Mouse (Mus musculus): ENCODE measurements around the gene Psmd9. TPM values are rescaled to one million over a fixed set of nuclear protein-coding genes. Genes with fewer than 3 reads are reported as not detected.
A peak's percentile ranks its signal among the peaks of the same experiment; 100 is the strongest.

Gene Psmd9
- polyA plus RNA-seq, 1 experiment, result 27.1 TPM

- TF ChIP-seq CTCF (IDR thresholded peaks at IDR 0.05; ENCODE audit: extremely low read depth, insufficient read depth, low read length) (no peak), POLR2A (IDR thresholded peaks at IDR 0.05; ENCODE audit: extremely low read depth, insufficient read depth, low read length) (no peak)
- H3K4me1 ChIP-seq (ENCODE audit: control insufficient read depth, insufficient read depth, low read length), result no peaks in the 10 kb centered on the region
- no peak overlapping the region for H3K27ac ChIP-seq (ENCODE audit: insufficient read depth, low read length)
Observed at GRCm38 (mm10) chr5:123159446-123159845, 9.8 kb upstream of the Psmd9 start.

GRCm38 (mm10) chr5:123159866-123160265 lies 9.3 kb upstream of the Psmd9 start:
- Histone ChIP-seq H3K4me3 (ENCODE audit: insufficient read depth, low read length) (no peak overlapping the region), H3K4me1 (ENCODE audit: control insufficient read depth, insufficient read depth, low read length) (no peaks in the 10 kb centered on the region), H3K27ac (ENCODE audit: insufficient read depth, low read length) (no peak overlapping the region)
- TF ChIP-seq CTCF (IDR thresholded peaks at IDR 0.05; ENCODE audit: extremely low read depth, insufficient read depth, low read length) (no peak), POLR2A (IDR thresholded peaks at IDR 0.05; ENCODE audit: extremely low read depth, insufficient read depth, low read length) (no peak)

More at GRCm38 (mm10) chr5:123159446-123159845, 9.8 kb upstream of the Psmd9 start:
- no peak overlapping the region for H3K4me3 ChIP-seq (ENCODE audit: insufficient read depth, low read length)

GRCm38 (mm10) chr5:123160341-123160740 lies 8.9 kb upstream of the Psmd9 start:
- Histone ChIP-seq H3K4me3 (ENCODE audit: insufficient read depth, low read length) (no peak overlapping the region), H3K4me1 (ENCODE audit: control insufficient read depth, insufficient read depth, low read length) (no peaks in the 10 kb centered on the region), H3K27ac (ENCODE audit: insufficient read depth, low read length) (no peak overlapping the region)
- TF ChIP-seq POLR2A (IDR thresholded peaks at IDR 0.05; ENCODE audit: extremely low read depth, insufficient read depth, low read length), result no peak

- H3K4me1 ChIP-seq (ENCODE audit: control insufficient read depth, insufficient read depth, low read length), result no peaks in the 10 kb centered on the region
- H3K4me3 ChIP-seq (ENCODE audit: insufficient read depth, low read length), result no peak overlapping the region
- no peak for TF ChIP-seq POLR2A (IDR thresholded peaks at IDR 0.05; ENCODE audit: extremely low read depth, insufficient read depth, low read length)
- no peak for TF ChIP-seq CTCF (IDR thresholded peaks at IDR 0.05; ENCODE audit: extremely low read depth, insufficient read depth, low read length)
- no peak overlapping the region for H3K27ac ChIP-seq (ENCODE audit: insufficient read depth, low read length)
Observed at GRCm38 (mm10) chr5:123162942-123163341, 6.3 kb upstream of the Psmd9 start.

- H3K4me1 ChIP-seq (ENCODE audit: control insufficient read depth, insufficient read depth, low read length), result no peaks in the 10 kb centered on the region
- TF ChIP-seq CTCF (IDR thresholded peaks at IDR 0.05; ENCODE audit: extremely low read depth, insufficient read depth, low read length), result no peak
Observed at GRCm38 (mm10) chr5:123166437-123166836, 2.8 kb upstream of the Psmd9 start.

GRCm38 (mm10) chr5:123167591-123167990 lies 1.6 kb upstream of the Psmd9 start:
- no peaks in the 10 kb centered on the region for H3K4me1 ChIP-seq (ENCODE audit: control insufficient read depth, insufficient read depth, low read length)
- no peak overlapping the region for H3K4me3 ChIP-seq (ENCODE audit: insufficient read depth, low read length)
- no peak overlapping the region for H3K27ac ChIP-seq (ENCODE audit: insufficient read depth, low read length)
- TF ChIP-seq CTCF (IDR thresholded peaks at IDR 0.05; ENCODE audit: extremely low read depth, insufficient read depth, low read length), result no peak
- no peak for TF ChIP-seq POLR2A (IDR thresholded peaks at IDR 0.05; ENCODE audit: extremely low read depth, insufficient read depth, low read length)

More at GRCm38 (mm10) chr5:123166437-123166836, 2.8 kb upstream of the Psmd9 start:
- H3K27ac ChIP-seq (ENCODE audit: insufficient read depth, low read length), result no peak overlapping the region
- no peak overlapping the region for H3K4me3 ChIP-seq (ENCODE audit: insufficient read depth, low read length)

- no peak for TF ChIP-seq POLR2A (IDR thresholded peaks at IDR 0.05; ENCODE audit: extremely low read depth, insufficient read depth, low read length)
- Histone ChIP-seq H3K27ac (ENCODE audit: insufficient read depth, low read length) (no peak overlapping the region), H3K4me1 (ENCODE audit: control insufficient read depth, insufficient read depth, low read length) (no peaks in the 10 kb centered on the region), H3K4me3 (ENCODE audit: insufficient read depth, low read length) (no peak overlapping the region)
Observed at GRCm38 (mm10) chr5:123170365-123170764, 1.2 kb downstream of the Psmd9 start.

GRCm38 (mm10) chr5:123171646-123172350 lies 2.6 kb downstream of the Psmd9 start:
- H3K27ac ChIP-seq (ENCODE audit: insufficient read depth, low read length), result no peak overlapping the region
- H3K4me3 ChIP-seq (ENCODE audit: insufficient read depth, low read length), result peak overlapping the region; percentile 13; the same call in 1 of the 2 replicates
- no peak for TF ChIP-seq POLR2A (IDR thresholded peaks at IDR 0.05; ENCODE audit: extremely low read depth, insufficient read depth, low read length)
- peak; percentile 98 for TF ChIP-seq CTCF (IDR thresholded peaks at IDR 0.05; ENCODE audit: extremely low read depth, insufficient read depth, low read length)
- H3K4me1 ChIP-seq (ENCODE audit: control insufficient read depth, insufficient read depth, low read length), result no peaks in the 10 kb centered on the region

GRCm38 (mm10) chr5:123178792-123179191 lies 9.6 kb downstream of the Psmd9 start:
- Histone ChIP-seq H3K4me1 (ENCODE audit: control insufficient read depth, insufficient read depth, low read length) (no peaks in the 10 kb centered on the region), H3K4me3 (ENCODE audit: insufficient read depth, low read length) (no peak overlapping the region), H3K27ac (ENCODE audit: insufficient read depth, low read length) (no peak overlapping the region)
- TF ChIP-seq CTCF (IDR thresholded peaks at IDR 0.05; ENCODE audit: extremely low read depth, insufficient read depth, low read length) (no peak), POLR2A (IDR thresholded peaks at IDR 0.05; ENCODE audit: extremely low read depth, insufficient read depth, low read length) (no peak)

GRCm38 (mm10) chr5:123180390-123180789 lies 11.2 kb downstream of the Psmd9 start:
- TF ChIP-seq CTCF (IDR thresholded peaks at IDR 0.05; ENCODE audit: extremely low read depth, insufficient read depth, low read length) (no peak), POLR2A (IDR thresholded peaks at IDR 0.05; ENCODE audit: extremely low read depth, insufficient read depth, low read length) (no peak)
- H3K4me3 ChIP-seq (ENCODE audit: insufficient read depth, low read length), result no peak overlapping the region
- H3K4me1 ChIP-seq (ENCODE audit: control insufficient read depth, insufficient read depth, low read length), result no peaks in the 10 kb centered on the region
- H3K27ac ChIP-seq (ENCODE audit: insufficient read depth, low read length), result no peak overlapping the region

All from cortical plate, adult 2 months (tissue).